Mouse (Mus musculus) NIH3T3 (cell line): ENCODE results near the gene Nol11.

Source experiments
- DNase-seq: peaks from one replicate; pipeline ENCODE4 v3.0.0-alpha.2; 2012; ENCODE audit warnings: low read depth

The Nol11 gene

DNA sequence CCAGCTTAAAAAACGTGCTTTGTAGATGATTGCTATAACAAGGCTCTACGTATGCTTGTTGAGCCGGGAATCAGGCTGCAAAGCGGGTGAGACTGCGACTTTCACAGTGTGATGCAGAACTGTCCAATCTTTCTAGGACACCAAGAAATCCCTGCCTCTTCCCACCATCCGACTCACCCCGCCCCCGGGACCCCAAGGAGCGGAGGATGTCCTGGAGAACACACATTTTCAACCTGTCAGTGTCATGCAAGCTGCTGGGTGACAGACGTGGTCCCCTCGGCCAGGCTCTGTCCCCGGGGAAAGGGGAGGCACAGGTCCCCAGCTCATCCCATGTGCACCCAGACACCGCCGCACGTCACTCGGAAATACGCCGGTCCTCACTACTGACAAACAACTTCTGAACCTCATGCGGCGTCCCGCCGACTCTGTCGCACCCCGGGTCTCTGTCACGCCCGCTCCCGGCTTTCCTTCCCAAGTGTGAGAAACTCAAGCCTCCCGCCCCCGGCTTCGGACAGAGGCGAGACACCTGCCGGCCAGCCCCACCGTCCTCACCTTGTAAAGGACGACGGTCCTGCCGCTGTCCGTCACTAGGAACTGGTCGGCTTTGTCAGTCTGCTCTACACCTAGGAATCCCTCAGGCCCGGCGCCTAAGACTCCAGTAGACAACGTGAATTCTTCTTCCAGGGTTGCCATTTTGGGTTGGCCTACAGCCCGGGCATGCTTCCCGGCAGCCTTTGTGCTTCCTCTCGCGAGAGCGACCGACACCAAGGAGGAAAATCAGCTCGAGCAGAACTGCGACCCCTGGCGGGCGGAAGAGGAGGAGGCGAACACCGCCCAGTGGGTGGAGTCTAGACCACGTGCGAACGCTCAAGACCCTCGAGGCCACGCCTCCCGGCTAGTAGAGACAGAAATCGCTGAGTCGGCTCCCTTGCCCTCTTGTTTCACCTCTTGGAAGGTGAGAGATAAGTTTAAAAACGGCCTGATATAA, at the start of gene Nol11:
Gene Nol11 (minus strand): TSS at position 817 of the 988 bp plus-strand sequence.
- DNase-seq = peak; percentile 99

DNA sequence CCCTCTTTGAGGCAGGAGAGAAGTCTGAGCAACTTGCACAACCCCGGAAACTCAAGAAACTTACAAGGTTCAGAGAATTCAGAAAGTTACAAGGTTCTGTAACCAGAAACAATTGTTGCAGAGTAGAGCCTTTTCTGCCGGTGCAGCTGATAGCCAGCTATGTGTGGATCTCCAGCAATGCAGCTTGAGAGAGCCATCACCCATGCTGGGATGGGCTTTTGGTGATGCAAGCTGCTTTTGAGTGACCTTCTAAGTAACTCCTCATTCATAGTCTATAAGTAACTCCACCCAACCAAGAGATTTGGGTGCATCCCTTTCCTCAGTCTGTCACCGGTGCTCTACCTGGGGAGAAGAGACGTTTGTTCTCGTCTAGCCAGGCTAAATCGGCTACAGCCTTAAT, 49.3 kb upstream of the Nol11 start:
- DNase-seq = no peak

DNA sequence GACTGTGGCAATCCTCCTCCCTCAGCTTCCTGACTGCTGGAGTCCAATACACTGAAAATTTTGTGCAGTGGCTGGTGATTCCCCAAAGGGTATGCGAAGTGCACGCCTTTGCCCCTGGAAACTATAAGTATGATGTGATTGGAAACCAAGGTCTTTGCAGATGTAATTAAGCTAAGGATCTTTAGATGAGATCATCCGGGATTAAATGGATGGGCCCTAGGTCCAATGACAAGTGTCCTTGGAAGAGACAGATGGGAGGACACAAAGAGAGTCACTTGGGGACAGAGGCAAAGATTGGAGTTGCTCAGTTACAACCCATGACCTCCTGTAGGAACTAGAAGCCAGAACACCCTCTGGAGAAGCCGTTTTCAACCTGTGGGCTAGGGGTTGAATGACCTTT, 48.4 kb upstream of the Nol11 start:
- no peak for DNase-seq

DNA sequence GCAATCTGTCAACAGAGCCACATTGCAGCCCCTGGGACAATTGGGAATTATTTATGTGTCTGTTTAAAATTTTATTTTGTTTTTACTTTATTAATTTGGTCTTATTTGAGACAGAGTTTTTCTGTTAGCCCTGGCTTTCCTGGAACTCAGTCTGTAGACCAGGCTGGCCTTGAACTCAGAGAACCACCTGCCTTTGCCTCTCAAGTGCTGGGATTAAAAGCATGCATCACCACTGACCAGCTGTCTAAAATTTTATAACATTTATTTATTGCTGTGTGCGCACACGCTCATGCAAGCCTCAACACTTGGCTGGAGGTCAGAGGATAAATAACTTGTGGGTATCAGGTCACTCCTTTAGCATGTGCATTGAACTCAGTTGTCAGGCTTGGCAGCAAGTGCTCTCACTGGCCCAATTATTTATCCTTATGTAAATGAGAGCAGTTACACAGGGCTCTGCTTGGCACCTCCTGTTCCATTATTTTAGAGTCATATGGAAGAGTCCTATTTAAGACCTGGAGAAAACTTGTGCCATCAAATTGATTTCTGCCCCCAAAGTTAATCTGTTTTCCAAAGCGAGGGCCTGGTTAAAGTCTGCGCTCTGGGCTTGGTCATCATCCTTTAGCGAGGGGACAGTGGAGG, 44.2 kb upstream of the Nol11 start:
- DNase-seq = no peak

- DNase-seq = no peak
These were observed 40.9 kb upstream of the Nol11 start for GRCm38 (mm10) chr11:107230128-107230527.

DNA sequence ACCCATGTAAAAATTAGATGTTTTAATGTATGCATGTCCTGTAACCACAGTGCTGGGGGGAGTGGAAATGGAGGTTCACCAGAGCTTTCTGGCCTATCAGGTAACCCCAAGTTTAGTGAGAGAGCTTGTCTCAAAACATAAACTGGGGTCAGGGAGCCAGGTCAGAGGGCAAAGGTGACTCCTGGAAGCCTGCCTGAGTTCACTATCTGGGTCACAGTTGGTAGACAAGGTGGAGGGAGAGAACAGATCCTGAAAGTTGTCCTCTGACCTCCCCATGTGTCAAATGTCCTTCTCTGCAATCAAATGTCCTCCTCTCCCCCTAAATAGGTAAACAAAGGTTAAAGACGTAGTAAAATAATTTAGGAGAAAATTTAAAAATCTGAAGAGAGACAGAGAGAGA, 37.2 kb upstream of the Nol11 start:
- no peak for DNase-seq

GRCm38 (mm10) chr11:107226013-107226412, 36.8 kb upstream of the Nol11 start:
- no peak for DNase-seq

GRCm38 (mm10) chr11:107225301-107225700, 36.1 kb upstream of the Nol11 start:
- no peak for DNase-seq

GRCm38 (mm10) chr11:107223667-107224214, 34.6 kb upstream of the Nol11 start:
- no peak for DNase-seq

DNA sequence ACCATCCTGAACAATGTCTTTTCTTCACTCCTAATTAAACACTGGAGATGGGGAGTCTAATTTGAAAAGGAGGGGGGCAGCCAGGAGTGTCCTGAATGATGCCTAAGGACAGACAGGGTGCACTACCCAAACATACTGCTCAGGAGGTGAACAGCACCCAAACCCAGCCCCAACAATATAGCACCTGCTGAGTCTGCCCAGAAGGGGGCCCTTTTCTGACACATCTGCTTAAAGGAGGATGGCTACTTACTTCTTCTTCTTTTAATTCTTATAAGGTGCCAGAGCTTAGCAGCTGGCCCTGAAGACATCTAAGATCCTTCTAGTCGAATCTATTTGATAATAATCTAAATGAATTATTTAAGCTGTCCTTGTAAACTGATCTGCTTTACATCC, 34.0 kb upstream of the Nol11 start:
- no peak for DNase-seq

DNA sequence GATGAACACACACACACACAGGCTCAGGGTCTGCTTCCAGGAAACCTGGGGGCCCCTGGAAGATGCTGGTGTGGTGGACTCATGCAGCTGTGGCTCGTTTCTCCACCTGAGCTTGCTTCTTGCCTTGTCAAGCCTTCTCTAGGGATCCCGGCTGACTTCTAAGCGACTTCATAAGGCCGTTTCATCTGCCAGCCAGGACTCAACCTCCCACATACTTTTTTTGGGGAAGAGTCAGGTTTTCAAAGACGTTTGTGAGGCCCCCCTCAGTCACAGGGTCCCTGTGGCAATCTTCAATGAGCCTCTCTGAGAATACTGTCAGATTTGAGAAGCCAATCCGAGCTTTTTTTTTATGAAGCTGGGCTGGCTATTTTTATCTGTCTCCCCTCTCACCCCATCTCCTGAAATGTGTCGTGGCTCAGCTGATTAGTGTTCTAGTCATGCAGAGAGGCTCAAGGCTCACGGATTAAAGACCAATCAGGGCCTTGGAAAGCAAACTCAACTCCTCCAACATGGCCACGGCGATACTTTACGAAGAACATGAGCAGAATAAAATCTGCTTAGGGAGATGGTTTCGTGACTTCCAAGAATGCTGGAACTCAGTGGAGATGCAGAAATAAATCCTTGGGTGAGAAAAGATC, 33.5 kb upstream of the Nol11 start:
- no peak for DNase-seq

DNA sequence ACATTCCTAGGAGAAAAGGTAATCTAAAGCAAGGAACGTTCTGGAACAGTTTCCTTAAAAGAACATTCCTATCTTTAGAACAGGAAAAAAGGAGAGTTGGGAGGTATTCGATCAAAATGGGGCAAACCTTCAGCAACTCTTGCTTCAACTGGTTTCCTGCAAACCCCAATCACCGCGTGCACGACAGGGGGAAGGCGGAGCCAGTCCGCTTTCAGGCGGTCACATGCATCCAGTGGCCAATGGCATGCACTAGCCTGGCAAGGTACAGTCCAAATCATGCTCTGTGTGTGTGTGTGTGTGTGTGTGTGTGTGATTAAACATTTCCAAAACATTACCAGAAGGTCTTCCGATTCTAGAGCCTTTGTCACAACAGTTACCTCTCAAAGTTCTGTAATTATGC, 25.9 kb upstream of the Nol11 start:
- no peak for DNase-seq

DNA sequence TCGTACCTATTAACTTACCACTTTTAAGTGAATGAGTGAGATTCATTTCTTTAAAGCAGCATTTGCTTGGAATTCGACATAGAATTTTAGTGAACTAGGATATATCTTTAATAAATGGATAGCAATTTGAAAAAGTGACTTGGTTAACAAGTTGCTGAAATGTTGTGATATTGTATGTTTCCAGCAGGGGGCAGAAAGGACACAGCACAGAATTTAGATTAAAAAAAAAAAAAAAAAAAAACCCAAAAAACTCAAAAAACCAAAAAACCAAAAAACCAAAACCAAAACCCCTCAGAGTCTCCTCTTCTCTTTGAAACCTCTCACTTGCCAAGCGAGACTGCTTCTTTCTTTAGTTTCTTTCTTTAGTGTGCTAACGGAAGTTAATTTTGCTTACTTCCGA, 24.6 kb upstream of the Nol11 start:
- DNase-seq = peak; percentile 85

GRCm38 (mm10) chr11:107209818-107210217, 20.6 kb upstream of the Nol11 start:
- DNase-seq = no peak

- DNase-seq = no peak
These were observed 12.6 kb upstream of the Nol11 start for GRCm38 (mm10) chr11:107201773-107202172.

GRCm38 (mm10) chr11:107199281-107199680, 10.1 kb upstream of the Nol11 start:
- DNase-seq = no peak

- DNase-seq = no peak
These were observed 6.2 kb upstream of the Nol11 start for GRCm38 (mm10) chr11:107195334-107195733.

DNA sequence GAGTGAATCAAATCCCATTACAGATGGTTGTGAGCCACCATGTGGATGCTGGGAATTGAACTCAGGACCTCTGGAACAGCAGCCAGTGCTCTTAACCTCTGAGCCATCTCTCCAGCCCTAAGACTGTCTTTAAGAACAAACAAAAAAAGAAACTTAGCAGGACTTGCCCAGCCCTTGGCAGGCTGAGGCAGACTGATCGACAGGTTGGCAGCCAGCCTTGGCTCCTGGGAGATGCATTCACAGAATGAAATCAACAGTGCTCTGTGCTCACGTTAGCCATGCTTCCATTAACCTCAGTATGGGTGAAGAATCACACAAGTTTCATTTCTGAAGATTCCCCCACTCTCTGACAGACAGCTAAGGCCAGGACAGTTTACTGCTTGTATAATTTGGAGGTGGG, 1.2 kb upstream of the Nol11 start:
- DNase-seq = peak; percentile 76

DNA sequence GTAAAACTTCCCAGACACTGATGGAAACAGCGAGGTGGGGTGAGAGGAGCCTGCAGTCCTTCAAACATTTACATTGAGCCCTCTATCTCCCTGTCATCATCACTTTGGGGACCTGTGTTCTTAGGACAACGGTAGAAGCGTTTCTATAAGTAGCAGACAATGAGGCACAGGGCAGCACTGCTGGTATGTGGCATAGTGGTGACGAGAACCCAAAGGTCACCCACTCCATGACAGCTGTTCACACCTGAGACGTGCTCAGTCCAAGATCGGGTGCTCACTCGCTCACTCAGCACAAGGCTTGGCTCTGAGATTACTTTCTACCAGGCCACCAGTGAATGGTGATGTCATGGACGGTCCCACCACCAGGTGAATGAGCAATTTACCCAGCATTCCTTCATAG, 5.4 kb downstream of the Nol11 start:
- DNase-seq = no peak

DNA sequence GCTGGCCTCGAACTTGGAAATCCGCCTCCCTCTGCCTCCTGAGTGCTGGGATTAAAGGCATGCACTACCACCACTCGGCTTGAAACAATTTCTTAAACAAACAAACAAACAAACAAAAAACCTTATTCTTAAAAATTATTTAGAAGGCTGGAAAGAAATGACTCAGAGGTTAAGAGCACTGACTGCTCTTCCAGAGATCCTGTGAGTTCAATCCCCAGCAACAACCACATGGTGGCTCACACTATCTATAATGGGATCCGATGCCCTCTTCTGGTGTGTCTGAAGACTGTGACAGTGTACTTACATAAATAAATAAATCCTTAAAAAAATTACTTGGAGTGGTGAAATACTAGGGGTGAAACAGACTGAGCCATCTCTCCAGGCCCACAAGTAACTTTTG, 28.0 kb downstream of the Nol11 start:
- DNase-seq = peak; percentile 53

- DNase-seq = peak; percentile 44
These were observed 30.1 kb downstream of the Nol11 start for GRCm38 (mm10) chr11:107159034-107159433.

- peak; percentile 89 for DNase-seq
These were observed 32.1 kb downstream of the Nol11 start for GRCm38 (mm10) chr11:107156977-107157642.
